Mouse (Mus musculus) heart, adult 2 months (tissue): ENCODE measurements around the gene Iqsec1.

ENCODE experiments used
- CTCF ChIP-seq: fragments of 200-600 bp; IDR thresholded peaks from 2 replicates; pipeline ENCODE4 v1.8.1; 2022; ENCODE audit warnings: antibody characterized with exemption, mild to moderate bottlenecking, moderate library complexity
- EP300 ChIP-seq: fragments of 200-500 bp; IDR thresholded peaks from 2 replicates; pipeline ENCODE4 v1.6.1; 2011; ENCODE audit warnings: low read depth, low read length, control low read depth; ENCODE audit not compliant: insufficient read depth
- POLR2A ChIP-seq: fragments of 200-500 bp; IDR thresholded peaks from 2 replicates; pipeline ENCODE4 v1.6.1; 2011; ENCODE audit warnings: mild to moderate bottlenecking, low read depth, low read length, control low read depth; ENCODE audit not compliant: insufficient read depth

DNA sequence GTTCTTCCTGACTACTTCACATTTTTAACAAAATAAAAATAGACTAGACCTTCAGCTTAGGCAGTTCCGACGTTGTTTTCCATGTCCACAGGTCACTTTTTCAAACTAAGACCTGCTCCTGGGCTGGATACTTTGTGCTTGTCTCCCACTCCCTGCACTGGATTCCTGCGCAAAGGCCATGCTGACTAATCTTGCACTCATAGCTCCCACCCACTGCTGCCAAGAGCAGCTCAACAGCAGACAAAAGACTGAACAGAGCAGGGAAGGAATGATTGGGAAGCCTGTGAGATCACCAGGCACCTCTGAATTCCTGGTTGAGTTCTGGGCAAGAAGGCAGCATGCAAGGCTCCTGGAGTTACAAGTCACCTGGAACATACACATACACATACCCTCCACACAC is 8.5 kb upstream of the Iqsec1 start:
- TF ChIP-seq POLR2A (no peak), CTCF (no peak), EP300 (no peak)
